Mouse (Mus musculus) retina, embryonic 14.5 days (tissue): ENCODE data around the gene Tst.

ENCODE experiments used
- DNase-seq: peaks from one replicate; pipeline ENCODE4 v3.0.0-alpha.2; 2015; ENCODE audit warnings: low spot score

Gene Tst

DNA sequence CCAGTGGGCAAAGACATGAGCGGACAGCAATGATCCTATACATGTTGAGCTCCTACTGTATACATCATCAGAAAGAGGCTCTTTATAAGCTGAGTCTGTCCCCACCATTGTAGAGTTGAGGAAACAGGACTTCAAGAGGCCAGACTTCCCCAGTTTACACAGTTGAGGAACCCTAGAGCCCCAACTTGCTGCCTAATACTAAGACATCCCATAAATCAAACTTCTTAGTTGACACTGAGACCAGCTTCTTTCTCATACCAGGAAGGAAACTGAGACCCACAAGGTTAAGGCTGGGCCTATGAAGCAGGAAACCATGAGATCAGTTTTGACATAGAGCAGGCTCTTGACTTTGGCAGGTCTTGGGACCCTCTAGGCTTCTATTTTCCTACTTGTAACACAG lies 20.1 kb downstream of the Tst start:
- no peak for DNase-seq

DNA sequence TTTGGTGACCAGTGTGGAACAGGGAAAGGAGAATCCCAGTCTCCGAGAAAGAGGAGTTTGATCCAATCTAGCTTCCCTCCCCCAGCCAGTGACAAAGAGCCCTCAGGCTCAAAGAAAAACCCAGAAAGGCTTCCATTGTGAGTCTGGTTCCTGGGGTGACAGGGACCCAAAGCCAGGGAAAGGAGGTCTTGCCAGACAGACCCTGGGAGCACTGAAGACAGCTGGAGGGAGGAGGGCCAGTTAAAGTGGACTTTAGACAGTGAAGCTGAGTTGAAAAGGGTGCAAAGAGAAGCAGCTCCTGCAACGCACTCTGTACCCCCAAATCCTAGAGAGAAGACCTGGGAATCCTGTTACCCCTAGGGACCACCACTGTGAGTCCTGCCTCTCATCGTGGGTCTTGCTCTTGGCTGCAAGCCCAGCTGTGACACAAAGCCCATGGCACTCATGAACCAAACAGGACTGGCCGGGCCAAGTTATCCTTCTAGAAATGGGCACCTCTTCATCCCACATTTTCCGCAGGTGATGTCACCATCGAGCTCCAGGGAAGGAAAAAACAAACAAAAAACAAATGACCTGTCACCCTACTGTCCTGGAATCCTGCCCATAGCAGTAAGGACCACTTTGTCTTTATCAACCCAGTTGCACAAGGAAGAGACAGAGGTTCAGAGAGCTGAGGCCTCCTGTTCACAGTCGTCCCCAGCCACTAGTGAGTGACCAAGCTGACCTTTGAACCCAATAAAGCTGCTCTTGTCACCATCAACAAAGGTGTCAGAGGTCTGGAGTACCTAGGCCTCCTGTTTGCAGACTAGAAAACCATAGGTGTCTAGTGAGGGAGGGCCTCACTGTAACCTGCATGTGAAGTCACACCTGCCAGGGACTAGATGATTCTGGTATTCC lies 21.2 kb downstream of the Tst start:
- no peak for DNase-seq

DNA sequence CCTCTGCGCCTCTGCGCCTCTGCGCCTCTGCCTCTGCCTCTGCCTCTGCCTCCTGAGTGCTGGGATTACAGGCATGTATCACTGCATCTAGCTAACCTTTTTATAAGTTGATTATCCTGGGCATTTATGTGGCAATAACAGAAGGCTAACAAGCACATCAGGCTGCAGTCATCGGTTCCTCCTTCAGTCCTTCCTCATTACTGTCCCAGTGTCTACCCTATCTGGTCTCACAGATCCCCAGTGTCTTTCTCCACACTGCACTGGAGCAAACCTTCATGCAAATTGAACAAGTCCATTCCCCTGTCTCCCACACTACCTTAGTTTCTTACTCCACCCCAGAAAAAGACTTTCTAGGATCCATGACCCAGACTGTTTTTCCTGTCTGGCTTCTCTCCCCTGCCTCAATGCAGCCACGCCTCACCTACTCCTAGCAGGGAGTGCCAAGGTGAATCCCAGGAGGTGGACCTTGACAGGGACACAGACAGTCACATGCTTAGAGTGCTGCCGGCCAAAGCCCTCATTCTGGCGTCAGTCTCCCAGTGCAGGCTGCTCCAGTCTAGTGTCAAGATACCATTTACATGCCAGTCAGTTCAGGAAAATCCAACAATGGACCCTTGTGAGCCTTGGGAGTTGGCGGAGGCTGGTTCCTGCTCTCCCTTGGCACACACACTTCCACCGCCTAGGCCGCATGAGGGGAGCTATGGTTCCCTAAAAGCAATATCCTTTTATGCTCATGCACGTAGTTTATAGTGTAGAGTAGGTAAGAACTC lies 22.1 kb downstream of the Tst start:
- no peak for DNase-seq

DNA sequence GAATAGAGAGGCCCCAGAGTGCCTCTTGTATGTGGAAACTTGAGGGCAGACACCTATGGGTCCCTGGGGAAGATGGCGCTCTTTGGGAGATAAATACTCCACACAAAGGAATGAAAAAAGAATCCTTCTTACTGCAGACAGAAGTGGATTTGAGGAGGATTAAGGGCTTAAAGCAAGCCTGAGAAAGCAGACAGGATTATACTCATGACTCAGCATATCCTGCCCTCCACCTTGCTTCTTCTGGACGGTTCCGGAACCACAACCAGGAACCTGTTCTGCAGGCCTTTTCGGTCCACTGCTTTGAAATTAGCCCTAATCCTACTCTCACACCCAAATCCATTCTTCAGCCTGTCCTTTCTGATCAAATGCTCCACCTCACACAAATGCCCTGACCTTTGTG lies 23.6 kb downstream of the Tst start:
- peak; percentile 33 for DNase-seq

DNA sequence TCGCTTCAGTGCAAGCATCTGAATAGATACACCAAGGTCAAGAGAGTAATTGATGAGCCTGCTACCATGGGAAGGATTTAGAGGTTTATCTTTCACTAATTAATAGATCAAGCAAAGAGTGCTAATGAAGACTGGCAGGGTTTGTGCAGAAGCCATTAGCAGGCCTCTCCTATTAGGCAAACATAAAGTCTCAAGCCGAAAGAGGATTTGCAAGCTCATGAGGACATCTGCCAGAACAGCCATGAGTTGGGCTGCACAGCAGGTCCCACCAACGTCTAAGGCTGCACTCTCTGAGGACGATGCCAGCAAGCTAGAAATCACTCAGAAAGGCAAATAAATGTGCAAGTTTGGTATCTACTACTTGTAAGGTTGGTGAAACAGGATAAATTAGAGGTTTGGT lies 25.0 kb downstream of the Tst start:
- peak; percentile 72 for DNase-seq

DNA sequence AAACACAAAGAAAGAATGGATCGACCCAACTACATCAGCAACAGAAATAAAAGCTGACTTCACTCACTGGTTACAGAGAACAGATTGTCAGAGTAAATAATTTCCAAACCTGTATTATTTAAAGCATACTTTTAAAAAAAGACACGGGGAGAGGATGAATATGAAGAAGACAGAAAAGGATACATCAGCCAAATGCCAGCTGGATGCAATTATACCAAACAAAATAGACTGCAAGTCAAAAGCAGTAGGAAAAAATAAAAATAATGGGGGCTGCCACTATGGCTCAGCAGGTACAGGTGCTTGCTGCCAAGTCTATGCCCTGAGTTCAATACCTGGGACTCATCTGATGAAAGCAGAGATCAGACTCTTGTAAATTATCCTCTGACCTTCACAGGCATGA lies 25.5 kb downstream of the Tst start:
- no peak for DNase-seq

DNA sequence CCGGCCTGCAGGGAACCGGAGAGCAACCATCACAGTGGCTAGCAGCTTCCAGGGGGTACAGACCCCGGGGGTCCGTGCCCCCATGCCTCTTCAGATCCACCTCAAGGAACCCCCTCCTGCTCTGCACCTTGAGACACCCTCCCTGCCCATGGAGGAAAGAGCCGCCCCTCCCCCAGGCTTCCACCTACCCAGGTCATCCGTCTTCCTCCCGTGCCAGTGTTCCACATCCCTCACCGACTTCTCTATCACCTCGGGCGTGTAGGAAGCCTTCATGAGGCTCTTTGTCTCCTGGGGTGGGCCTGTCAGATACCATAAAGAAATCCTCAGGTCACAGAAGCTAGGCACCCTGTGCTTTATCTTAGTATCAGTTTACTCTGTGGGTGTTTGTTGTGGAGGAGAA lies 27.2 kb downstream of the Tst start:
- no peak for DNase-seq

DNA sequence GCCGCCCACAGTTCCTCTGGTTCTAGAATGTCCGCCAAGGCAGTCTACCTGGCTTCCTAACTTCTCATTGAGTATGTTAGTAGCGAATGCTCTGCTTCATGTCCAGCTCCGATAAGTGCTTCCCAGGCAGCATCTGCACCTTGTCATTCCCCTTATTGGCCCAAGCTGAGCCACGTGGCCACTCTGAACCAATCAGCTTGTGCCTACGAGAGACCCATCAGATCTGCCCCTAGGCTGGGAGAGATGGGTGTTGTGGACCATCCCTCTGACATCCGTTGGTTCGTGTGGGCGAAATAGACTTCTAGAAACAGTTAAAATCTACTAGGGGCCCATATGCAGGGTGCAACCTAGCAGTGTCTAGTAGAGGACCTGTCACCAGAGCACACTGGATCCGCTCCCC lies 27.8 kb downstream of the Tst start:
- DNase-seq = no peak

DNA sequence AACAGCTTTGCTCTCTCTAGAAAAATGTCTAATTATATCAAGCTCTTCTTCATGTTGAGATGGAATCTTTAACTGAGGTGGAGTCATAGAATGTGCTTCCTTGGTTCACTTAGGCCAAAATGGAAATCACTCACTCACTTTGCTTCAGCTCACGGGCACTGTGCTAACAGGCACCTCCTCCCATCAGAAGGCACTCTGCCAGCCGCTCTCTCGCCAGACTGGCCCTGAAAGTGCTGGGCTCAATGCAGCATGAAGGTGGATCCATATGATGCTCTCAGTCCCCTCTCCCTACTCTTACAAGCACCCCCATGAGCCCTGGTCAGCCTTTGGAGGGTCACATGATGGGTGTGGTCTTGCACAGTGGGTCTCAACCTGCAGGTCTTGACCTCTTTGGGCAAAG lies 31.5 kb downstream of the Tst start:
- no peak for DNase-seq

DNA sequence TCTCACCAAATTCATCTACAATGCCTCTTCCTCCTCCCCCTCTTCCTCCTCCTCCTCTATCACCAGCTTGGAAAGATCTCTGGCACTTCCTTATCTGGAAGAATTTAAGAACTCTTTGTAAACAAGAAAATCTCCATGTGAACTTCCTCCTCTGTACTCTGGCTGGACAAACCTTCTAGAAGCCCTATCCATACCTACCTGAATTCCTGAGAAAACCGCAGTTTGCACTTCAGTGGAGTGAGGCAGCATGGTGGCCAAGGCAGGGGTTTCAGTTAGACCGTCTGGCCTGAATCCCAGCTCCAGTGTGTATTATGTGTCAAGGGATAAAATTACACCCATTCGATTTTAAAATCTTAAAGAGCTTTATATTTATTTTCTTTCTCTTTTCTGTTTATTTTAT lies 32.9 kb downstream of the Tst start:
- DNase-seq = no peak

DNA sequence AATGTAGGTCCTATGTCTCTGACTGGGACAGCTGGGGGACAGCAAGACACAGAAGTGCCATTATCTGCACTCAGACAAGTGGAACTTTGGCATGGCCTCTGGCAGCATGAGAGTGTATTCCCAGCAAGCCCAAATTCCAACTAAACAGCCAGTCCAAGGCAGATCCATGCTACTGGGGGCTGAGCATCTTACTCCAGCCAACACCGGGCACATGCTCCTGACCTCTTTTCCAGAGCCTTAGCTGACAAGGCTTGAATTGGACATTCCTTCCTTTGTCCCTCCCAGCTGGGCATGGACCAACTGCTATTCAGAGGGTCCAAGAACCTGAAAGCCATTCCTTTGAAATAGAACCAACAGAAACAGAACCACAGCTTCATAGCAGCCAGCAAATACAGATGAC lies 36.1 kb downstream of the Tst start:
- no peak for DNase-seq

DNA sequence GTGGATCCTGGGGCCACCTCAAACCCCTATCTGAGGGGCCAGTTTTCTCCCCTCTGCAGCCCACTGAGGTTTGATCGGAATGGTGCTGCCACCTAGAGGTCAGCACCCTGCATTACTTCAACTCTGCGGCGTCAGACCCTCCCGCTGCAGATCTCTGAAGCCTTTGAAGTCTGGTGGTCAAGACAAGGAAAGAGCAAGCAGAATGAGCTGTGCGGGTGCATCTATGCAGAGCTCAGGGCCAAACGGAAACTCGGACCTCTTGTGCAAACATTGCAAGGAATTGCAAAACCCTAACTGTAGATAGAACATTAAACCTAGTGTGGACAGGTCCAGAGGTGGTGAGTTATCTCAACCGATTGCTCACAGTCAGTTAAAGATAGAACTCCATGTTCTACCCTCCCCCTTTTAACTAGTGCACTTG lies 36.8 kb downstream of the Tst start:
- peak; percentile 73 for DNase-seq

DNA sequence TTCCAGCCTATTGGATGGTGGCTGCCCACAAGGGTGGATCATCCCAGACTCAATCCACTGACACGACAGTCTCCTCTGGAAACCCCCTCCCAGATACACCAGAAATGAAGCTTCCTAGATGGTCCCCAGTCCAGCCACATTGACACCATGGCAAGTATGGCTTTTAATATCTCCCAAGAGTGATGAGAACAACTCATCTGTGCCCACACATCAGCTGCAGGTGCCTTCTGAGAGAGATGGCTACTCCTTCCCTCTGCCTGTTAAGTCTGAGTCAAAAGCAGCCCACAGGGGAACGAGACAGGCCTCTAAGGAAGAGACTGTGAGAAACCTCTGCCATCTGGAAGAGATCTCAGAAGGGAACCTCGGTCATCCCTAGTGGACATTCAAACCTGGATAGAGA lies 37.9 kb downstream of the Tst start:
- DNase-seq = no peak

DNA sequence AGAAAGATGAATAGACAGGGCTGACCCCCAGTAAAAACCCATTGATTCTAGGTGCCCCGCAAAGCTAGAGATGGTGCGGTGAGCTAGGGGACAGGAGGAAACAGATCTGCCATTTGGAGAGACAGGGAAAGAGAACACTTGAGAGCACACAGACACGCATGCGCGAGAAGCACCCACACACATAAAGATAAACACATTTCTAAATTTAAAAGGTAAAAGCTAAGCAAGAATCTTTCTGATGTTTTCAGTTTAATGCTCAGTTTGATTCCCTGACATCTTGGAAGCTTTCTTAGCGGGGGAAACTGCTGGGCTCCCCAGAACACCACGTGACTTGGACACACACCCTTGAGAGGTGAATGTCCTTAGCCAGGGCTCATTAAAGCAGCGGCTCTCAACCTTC lies 38.8 kb downstream of the Tst start:
- DNase-seq = no peak

DNA sequence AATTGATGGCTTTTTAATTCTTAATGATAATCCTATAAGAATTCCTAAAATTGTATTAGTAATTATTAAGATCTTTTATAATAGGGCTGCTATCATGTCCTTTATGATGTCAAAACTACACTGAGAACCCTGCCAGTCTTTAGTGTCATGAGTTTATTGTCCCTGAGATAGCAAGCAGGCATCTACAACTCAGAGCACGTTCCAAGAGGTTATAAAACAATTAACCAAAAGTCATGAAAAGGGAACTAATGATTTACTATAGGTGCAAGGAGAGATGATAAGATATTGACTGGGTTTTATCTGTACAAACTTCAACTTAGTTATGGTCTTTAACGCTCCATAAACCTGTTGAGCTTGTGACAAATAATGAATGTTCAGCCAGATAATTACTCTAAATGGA lies 39.8 kb downstream of the Tst start:
- DNase-seq = no peak

DNA sequence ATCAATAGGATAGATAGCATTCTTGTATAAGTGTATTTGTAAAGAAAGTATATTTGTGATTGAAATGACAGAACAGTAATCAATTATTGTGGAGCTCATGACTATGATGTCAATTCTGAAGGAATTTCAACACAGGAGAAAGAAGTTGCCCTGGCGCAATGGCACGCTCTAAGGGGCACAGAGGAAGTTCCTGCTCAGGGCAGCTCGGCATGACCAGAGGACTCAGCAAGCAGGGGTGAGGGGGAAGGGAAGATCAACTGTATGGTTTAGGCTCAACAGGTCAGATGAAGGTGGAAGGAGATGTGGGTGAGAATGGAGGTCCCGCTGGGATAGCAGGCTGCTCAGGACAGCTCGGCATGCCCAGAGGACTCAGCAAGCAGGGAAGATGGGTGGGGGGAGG lies 50.2 kb downstream of the Tst start:
- no peak for DNase-seq

DNA sequence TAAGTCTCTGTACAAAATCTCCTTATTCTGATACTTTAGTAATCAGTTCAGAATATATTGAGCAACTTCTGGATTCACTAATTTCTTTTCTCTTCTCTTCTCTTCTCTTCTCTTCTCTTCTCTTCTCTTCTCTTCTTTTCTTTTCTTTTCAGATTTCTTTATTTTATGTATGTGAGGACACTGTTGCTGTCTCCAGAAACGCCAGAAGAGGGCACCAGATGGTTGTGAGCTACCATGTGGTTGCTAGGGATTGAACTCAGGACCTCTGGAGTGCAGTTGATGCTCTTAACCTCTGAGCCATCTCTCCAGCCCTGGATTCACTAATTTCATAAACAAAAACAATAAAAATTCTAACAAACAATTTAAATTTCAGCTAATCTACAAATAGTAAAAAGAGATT lies 50.7 kb downstream of the Tst start:
- peak; percentile 61 for DNase-seq

DNA sequence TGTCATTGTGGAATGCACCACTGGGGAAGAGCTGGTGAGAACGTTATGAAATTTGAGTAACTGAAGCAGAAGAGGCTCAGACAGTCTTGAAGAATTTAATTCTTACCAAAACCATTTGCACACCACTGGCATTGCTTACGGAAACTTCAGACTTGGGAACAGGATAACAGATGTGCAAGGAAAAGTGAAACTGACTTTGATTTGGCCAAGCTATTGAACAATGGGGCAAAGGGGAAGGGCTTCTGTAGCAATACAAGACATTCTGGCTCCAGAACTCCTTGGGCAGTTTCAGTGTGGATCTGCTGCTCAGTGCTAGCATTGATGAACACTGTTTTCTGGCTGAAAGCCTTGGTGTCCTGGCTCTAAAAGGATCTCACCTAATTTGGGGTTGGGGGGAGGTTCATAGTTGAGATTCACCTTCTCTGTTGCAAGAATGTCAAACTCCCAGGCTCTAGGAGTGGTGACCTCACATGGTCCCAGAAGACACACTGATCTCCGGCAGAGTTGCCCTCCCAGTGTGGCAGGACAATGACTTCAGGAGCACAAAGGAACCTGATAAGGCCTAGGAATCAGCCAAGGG lies 54.0 kb downstream of the Tst start:
- no peak for DNase-seq
